Mouse (Mus musculus): ENCODE results near the gene Phf24.

DNA sequence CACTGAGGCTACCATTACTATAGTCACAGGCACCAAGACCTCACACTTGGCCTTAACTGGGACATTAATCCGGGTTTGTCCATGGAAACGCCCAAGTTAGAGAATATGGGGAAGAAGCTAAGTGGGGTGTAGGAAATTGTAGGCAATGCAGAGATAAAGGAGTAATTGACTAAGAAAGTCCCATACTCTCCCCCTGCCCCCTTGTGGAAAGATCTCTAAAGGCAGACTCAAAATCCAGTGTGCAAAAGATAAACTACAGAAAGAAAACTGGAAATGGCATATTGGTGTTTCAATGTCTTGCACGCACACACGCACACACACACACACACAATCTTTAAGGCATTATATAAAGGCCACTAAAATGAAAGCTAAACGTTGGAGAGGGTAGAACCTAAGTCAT lies 45.7 kb upstream of the Phf24 start:
- TF ChIP-seq CTCF (IDR thresholded peaks at IDR 0.05; ENCODE audit: borderline replicate concordance, extremely low read depth, insufficient read depth, insufficient read length): no peak
- no peak for TF ChIP-seq POLR2A (IDR thresholded peaks at IDR 0.05; ENCODE audit: borderline replicate concordance, extremely low read depth, insufficient read depth, insufficient read length, poor library complexity, severe bottlenecking)

All from brain, embryonic 14.5 days (tissue).